Mouse (Mus musculus): ENCODE measurements at regions not wholly inside any gene's neighbourhood (a gene's known extent, or its start where the extent isn't known, plus 50 kb on each side); places are given as distances from the start of the nearest gene placed in this dataset.
A peak's percentile ranks its signal among the peaks of the same experiment; 100 is the strongest.
"Not testable (repeated sequence)": the region's sequence is repeated elsewhere in the genome, so short reads cannot be mapped to it uniquely, and the experiment has no call there.

- DNase-seq (no peak), ATAC-seq (ENCODE audit: low read depth) (no peak)
- H3K27me3 ChIP-seq: no peaks in the 10 kb centered on the region
- H3K4me2 ChIP-seq: no peak overlapping the region
- WGBS (ENCODE audit: insufficient replicate concordance): 50% methylated on average over 9 of the region's 9 CpGs
- H3K4me3 ChIP-seq (replicated peaks): no peak overlapping the region
- H3K4me1 ChIP-seq (replicated peaks): no peaks in the 10 kb centered on the region
- H3K27ac ChIP-seq: no peak overlapping the region
- no peak overlapping the region for H3K9ac ChIP-seq
- no peaks in the 10 kb centered on the region for H3K36me3 ChIP-seq
- no peaks in the 10 kb centered on the region for H3K9me3 ChIP-seq (replicated peaks)
Measured at GRCm38 (mm10) chr19:54123586-54123985, 79.6 kb downstream of the Adra2a start.

- not testable (repeated sequence) for ATAC-seq (ENCODE audit: low read depth); H3K9ac ChIP-seq; H3K36me3 ChIP-seq; H3K27ac ChIP-seq; H3K4me3 ChIP-seq (replicated peaks); DNase-seq; H3K4me2 ChIP-seq; H3K9me3 ChIP-seq (replicated peaks); H3K4me1 ChIP-seq (replicated peaks); H3K27me3 ChIP-seq
- 51% methylated on average over 1 of the region's 1 CpGs for WGBS (ENCODE audit: insufficient replicate concordance)
Measured at GRCm38 (mm10) chr19:54151766-54152165, 107.8 kb downstream of the Adra2a start.

GRCm38 (mm10) chr19:54154400-54154799 lies 110.4 kb downstream of the Adra2a start:
- DNase-seq: no peak
- Histone ChIP-seq H3K27ac (no peak overlapping the region), H3K4me1 (replicated peaks) (no peaks in the 10 kb centered on the region), H3K9me3 (replicated peaks) (no peaks in the 10 kb centered on the region), H3K36me3 (no peaks in the 10 kb centered on the region), H3K4me2 (no peak overlapping the region), H3K9ac (no peak overlapping the region), H3K4me3 (replicated peaks) (no peak overlapping the region), H3K27me3 (no peaks in the 10 kb centered on the region)
- WGBS (ENCODE audit: insufficient replicate concordance): 41% methylated on average over 4 of the region's 4 CpGs
- no peak for ATAC-seq (ENCODE audit: low read depth)

GRCm38 (mm10) chr19:54170361-54170760 lies 126.4 kb downstream of the Adra2a start:
- Histone ChIP-seq H3K4me3 (replicated peaks) (no peak overlapping the region), H3K9me3 (replicated peaks) (no peaks in the 10 kb centered on the region), H3K27ac (no peak overlapping the region), H3K4me1 (replicated peaks) (no peaks in the 10 kb centered on the region), H3K9ac (no peak overlapping the region), H3K4me2 (no peak overlapping the region), H3K27me3 (no peaks in the 10 kb centered on the region), H3K36me3 (no peaks in the 10 kb centered on the region)
- 23% methylated on average over 2 of the region's 2 CpGs for WGBS (ENCODE audit: insufficient replicate concordance)
- ATAC-seq (ENCODE audit: low read depth) (no peak), DNase-seq (no peak)

GRCm38 (mm10) chr19:54174090-54175055 lies 130.4 kb downstream of the Adra2a start:
- Histone ChIP-seq H3K36me3 (no peaks in the 10 kb centered on the region), H3K4me2 (no peak overlapping the region), H3K4me3 (replicated peaks) (no peak overlapping the region), H3K27me3 (no peaks in the 10 kb centered on the region), H3K27ac (no peak overlapping the region), H3K4me1 (replicated peaks) (no peaks in the 10 kb centered on the region), H3K9ac (no peak overlapping the region), H3K9me3 (replicated peaks) (no peaks in the 10 kb centered on the region)
- no peak for DNase-seq
- no peak for ATAC-seq (ENCODE audit: low read depth)
- 65% methylated on average over 14 of the region's 14 CpGs for WGBS (ENCODE audit: insufficient replicate concordance)

- Histone ChIP-seq H3K4me2 (no peak overlapping the region), H3K27ac (no peak overlapping the region), H3K4me1 (replicated peaks) (no peaks in the 10 kb centered on the region), H3K9ac (no peak overlapping the region), H3K36me3 (no peaks in the 10 kb centered on the region), H3K27me3 (no peaks in the 10 kb centered on the region), H3K4me3 (replicated peaks) (no peak overlapping the region), H3K9me3 (replicated peaks) (no peaks in the 10 kb centered on the region)
- 28% methylated on average over 7 of the region's 7 CpGs for WGBS (ENCODE audit: insufficient replicate concordance)
- ATAC-seq (ENCODE audit: low read depth): no peak
- no peak for DNase-seq
Measured at GRCm38 (mm10) chr19:54175766-54176165, 131.8 kb downstream of the Adra2a start.

- no peak overlapping the region for H3K4me3 ChIP-seq (replicated peaks)
- WGBS (ENCODE audit: insufficient replicate concordance): 52% methylated on average over 6 of the region's 6 CpGs
- ATAC-seq (ENCODE audit: low read depth) (no peak), DNase-seq (no peak)
- no peaks in the 10 kb centered on the region for H3K9me3 ChIP-seq (replicated peaks)
- no peaks in the 10 kb centered on the region for H3K36me3 ChIP-seq
- no peaks in the 10 kb centered on the region for H3K27me3 ChIP-seq
- no peaks in the 10 kb centered on the region for H3K4me1 ChIP-seq (replicated peaks)
- H3K27ac ChIP-seq: no peak overlapping the region
- no peak overlapping the region for H3K9ac ChIP-seq
- no peak overlapping the region for H3K4me2 ChIP-seq
Measured at GRCm38 (mm10) chr19:54177491-54177890, 133.5 kb downstream of the Adra2a start.

GRCm38 (mm10) chr19:54200407-54200806 lies 156.5 kb downstream of the Adra2a start:
- Histone ChIP-seq H3K27me3 (no peaks in the 10 kb centered on the region), H3K4me1 (replicated peaks) (no peaks in the 10 kb centered on the region), H3K27ac (no peak overlapping the region), H3K4me3 (replicated peaks) (no peak overlapping the region), H3K4me2 (no peak overlapping the region), H3K36me3 (no peaks in the 10 kb centered on the region), H3K9me3 (replicated peaks) (no peaks in the 10 kb centered on the region), H3K9ac (no peak overlapping the region)
- DNase-seq (no peak), ATAC-seq (ENCODE audit: low read depth) (no peak)
- WGBS (ENCODE audit: insufficient replicate concordance): 72% methylated on average over 6 of the region's 6 CpGs

GRCm38 (mm10) chr19:54202456-54202855 lies 158.5 kb downstream of the Adra2a start:
- DNase-seq (no peak), ATAC-seq (ENCODE audit: low read depth) (no peak)
- Histone ChIP-seq H3K27ac (no peak overlapping the region), H3K27me3 (no peaks in the 10 kb centered on the region), H3K4me3 (replicated peaks) (no peak overlapping the region), H3K4me1 (replicated peaks) (no peaks in the 10 kb centered on the region), H3K9me3 (replicated peaks) (no peaks in the 10 kb centered on the region), H3K36me3 (no peaks in the 10 kb centered on the region), H3K4me2 (no peak overlapping the region), H3K9ac (no peak overlapping the region)
- 65% methylated on average over 6 of the region's 6 CpGs for WGBS (ENCODE audit: insufficient replicate concordance)

- Histone ChIP-seq H3K4me3 (replicated peaks) (no peak overlapping the region), H3K27ac (no peak overlapping the region), H3K4me1 (replicated peaks) (no peaks in the 10 kb centered on the region), H3K4me2 (no peak overlapping the region), H3K9ac (no peak overlapping the region), H3K36me3 (no peaks in the 10 kb centered on the region), H3K9me3 (replicated peaks) (no peaks in the 10 kb centered on the region), H3K27me3 (no peaks in the 10 kb centered on the region)
- ATAC-seq (ENCODE audit: low read depth) (peak; percentile 65), DNase-seq (no peak)
- 56% methylated on average over 6 of the region's 6 CpGs for WGBS (ENCODE audit: insufficient replicate concordance)
Measured at GRCm38 (mm10) chr19:54206819-54207218, 162.9 kb downstream of the Adra2a start.

GRCm38 (mm10) chr19:54212169-54212568 lies 168.2 kb downstream of the Adra2a start:
- WGBS (ENCODE audit: insufficient replicate concordance): 17% methylated on average over 7 of the region's 7 CpGs
- no peak for ATAC-seq (ENCODE audit: low read depth)
- no peak overlapping the region for H3K4me3 ChIP-seq (replicated peaks)

GRCm38 (mm10) chr19:54244176-54244575 lies 200.2 kb downstream of the Adra2a start:
- Histone ChIP-seq H3K9ac (no peak overlapping the region), H3K27ac (no peak overlapping the region), H3K4me2 (no peak overlapping the region), H3K4me3 (replicated peaks) (no peak overlapping the region), H3K36me3 (no peaks in the 10 kb centered on the region), H3K4me1 (replicated peaks) (no peaks in the 10 kb centered on the region), H3K27me3 (no peaks in the 10 kb centered on the region), H3K9me3 (replicated peaks) (no peaks in the 10 kb centered on the region)
- WGBS (ENCODE audit: insufficient replicate concordance): 57% methylated on average over 6 of the region's 6 CpGs
- ATAC-seq (ENCODE audit: low read depth) (no peak), DNase-seq (no peak)

More at GRCm38 (mm10) chr19:54212169-54212568, 168.2 kb downstream of the Adra2a start:
- Histone ChIP-seq H3K9me3 (replicated peaks) (no peaks in the 10 kb centered on the region), H3K27ac (no peak overlapping the region), H3K27me3 (no peaks in the 10 kb centered on the region), H3K4me2 (no peak overlapping the region), H3K36me3 (no peaks in the 10 kb centered on the region), H3K4me1 (replicated peaks) (no peaks in the 10 kb centered on the region), H3K9ac (no peak overlapping the region)
- no peak for DNase-seq

Measured in liver, embryonic 13.5 days (tissue).